ENCODE assay signal across 8 mouse cellular contexts in genomic region chr2:131063404-131063864, GRCm38 (mm10). TPM values are rescaled to one million over a fixed set of nuclear protein-coding genes. Genes with fewer than 3 reads are reported as not detected.
DNase-seq lines count a peak whose midpoint lies in the region; ATAC-seq and TF ChIP-seq lines count a peak whose summit lies in the region.

Gene Adam33 (minus strand): TSS chr2:131063814.

- peaks cover 21% of the 10 kb centered on the region for H3K4me1 ChIP-seq in E14TG2a.4 (replicated peaks; ENCODE audit: low read depth, low read length)
- no peaks in the 10 kb centered on the region for H3K4me1 ChIP-seq in forebrain, embryonic 11.5 days (replicated peaks; ENCODE audit: control insufficient read depth, insufficient read depth, low read length)
- H3K4me1 ChIP-seq in neural tube, embryonic 11.5 days (ENCODE audit: control insufficient read depth, insufficient read depth, low read length): peaks cover 3% of the 10 kb centered on the region; the same call in 1 of the 2 replicates

- H3K27ac ChIP-seq in gastrocnemius, adult 2 months: peak within 1 kb of the TSS; percentile 57
- H3K27ac ChIP-seq in forebrain, embryonic 11.5 days (ENCODE audit: low read depth, low read length): no peak within 1 kb of the TSS
- no peak within 1 kb of the TSS for H3K27ac ChIP-seq in neural tube, embryonic 11.5 days (ENCODE audit: low read depth, low read length)

- intact Hi-C loops in gastrocnemius, adult 2 months (cut with DNase I): no loop called here

- 2% methylated on average over 21 of the region's 27 CpGs for WGBS in forebrain, embryonic 11.5 days
- 9% methylated on average over 24 of the region's 27 CpGs for WGBS in large intestine, adult 2 months
- 4% methylated on average over 25 of the region's 27 CpGs for WGBS in neural tube, embryonic 11.5 days

- H3K36me3 ChIP-seq in E14TG2a.4 (ENCODE audit: insufficient read depth, low read length): no peaks in the 10 kb centered on the region
- no peaks in the 10 kb centered on the region for H3K36me3 ChIP-seq in forebrain, embryonic 11.5 days (ENCODE audit: control insufficient read depth, insufficient read depth, low read length)
- no peaks in the 10 kb centered on the region for H3K36me3 ChIP-seq in neural tube, embryonic 11.5 days (ENCODE audit: control insufficient read depth, insufficient read depth, low read length)

- H3K4me2 ChIP-seq in forebrain, embryonic 11.5 days (ENCODE audit: low read depth, low read length, severe bottlenecking): peak within 1 kb of the TSS; percentile 38
- peak within 1 kb of the TSS; percentile 33 for H3K4me2 ChIP-seq in neural tube, embryonic 11.5 days (ENCODE audit: low read depth)

- peaks cover 3% of the 10 kb centered on the region; the same call in 1 of the 2 replicates for H3K9me3 ChIP-seq in E14TG2a.4 (ENCODE audit: low read length)
- H3K9me3 ChIP-seq in forebrain, embryonic 11.5 days (ENCODE audit: control insufficient read depth, low read length): no peaks in the 10 kb centered on the region
- no peaks in the 10 kb centered on the region for H3K9me3 ChIP-seq in neural tube, embryonic 11.5 days (ENCODE audit: control insufficient read depth, low read length)

- no peak for ATAC-seq in forebrain, embryonic 11.5 days (replicated peaks; ENCODE audit: low FRiP score)
- ATAC-seq in neural tube, embryonic 11.5 days (ENCODE audit: insufficient read depth, low FRiP score, low TSS enrichment): no peak
- no peak for ATAC-seq in frontal cortex, adult (ENCODE audit: low TSS enrichment)

- H3K9ac ChIP-seq in forebrain, embryonic 11.5 days (ENCODE audit: low read length): no peak within 1 kb of the TSS
- H3K9ac ChIP-seq in neural tube, embryonic 11.5 days (ENCODE audit: low read length): 0 out of 2 replicates have a peak within 1 kb of the TSS, but pooled peaks have one; percentile 18

- peak within 1 kb of the TSS; percentile 62 for H3K4me3 ChIP-seq in gastrocnemius, adult 2 months
- peak within 1 kb of the TSS; percentile 63 for H3K4me3 ChIP-seq in E14TG2a.4 (replicated peaks; ENCODE audit: low read length)
- H3K4me3 ChIP-seq in forebrain, embryonic 11.5 days (ENCODE audit: low read depth, low read length): peak within 1 kb of the TSS; percentile 1; the same call in 1 of the 2 replicates
- H3K4me3 ChIP-seq in neural tube, embryonic 11.5 days (ENCODE audit: low read depth, low read length): 0 out of 2 replicates have a peak within 1 kb of the TSS, but pooled peaks have one; percentile 14

- TF ChIP-seq CTCF in gastrocnemius, adult 2 months (IDR thresholded peaks at IDR 0.05): no peak
- no peak for TF ChIP-seq CTCF in E14TG2a.4 (conservative IDR thresholded peaks at IDR 0.05; ENCODE audit: low read length)

- peaks cover 71% of the 10 kb centered on the region for H3K27me3 ChIP-seq in E14TG2a.4 (ENCODE audit: insufficient read depth, low read length)
- peaks cover 6% of the 10 kb centered on the region; the same call in 1 of the 2 replicates for H3K27me3 ChIP-seq in forebrain, embryonic 11.5 days (ENCODE audit: control insufficient read depth, insufficient read depth, low read length)
- peaks cover 13% of the 10 kb centered on the region for H3K27me3 ChIP-seq in neural tube, embryonic 11.5 days (ENCODE audit: control insufficient read depth, insufficient read depth, low read length)

- DNase-seq in gastrocnemius, adult 2 months: peak; percentile 65
- DNase-seq in gastrocnemius, postnatal 25 days: no peak
- peak; percentile 53 for DNase-seq in forebrain, embryonic 11.5 days (ENCODE audit: low spot score)
- DNase-seq in large intestine, adult 2 months (ENCODE audit: low read depth, low spot score): no peak
- no peak for DNase-seq in neural tube, embryonic 11.5 days (ENCODE audit: low spot score)
- DNase-seq in layer of hippocampus, adult 8-10 months (ENCODE audit: low spot score in 2 of 2): no peak

RNA-seq across cellular contexts. Expression of gene Adam33, which starts in this region (rescaled TPM):
- 1 to 10 TPM; 2.5 TPM for total RNA-seq in gastrocnemius, adult 2 months (2021)
- total RNA-seq in gastrocnemius, postnatal 25 days (2021): 1 to 10 TPM; 1.7 to 4.7 TPM
- 0.36 and 0.95 TPM in 2 replicates for polyA plus RNA-seq in forebrain, embryonic 11.5 days (2014; fragmentation: Nextera tagmentation; extraction: Ambion mirVana)
- 16.3 and 22.0 TPM in 2 replicates for polyA plus RNA-seq in large intestine, adult 2 months (2012; rRNA removed)
- polyA plus RNA-seq in neural tube, embryonic 11.5 days (2014; fragmentation: Nextera tagmentation; extraction: Ambion mirVana): 0.37 and 0.72 TPM in 2 replicates
- 1 to 10 TPM in 2 of 4 experiments, under 1 TPM in 2; 0.62 to 1.4 (median 1.0) TPM for total RNA-seq in layer of hippocampus, adult 8-10 months (2022)

Comparison
In these comparisons a context has a peak if more than half of its experiments do, and no peak if none do; other contexts are left out.
1. Peak in DNase-seq, H3K4me3 ChIP-seq and H3K4me2 ChIP-seq in forebrain, embryonic 11.5 days; RNA of the gene not detected or under 1 TPM.
2. H3K4me3 ChIP-seq: peak in every context shown above with its lines; median percentile 63 in E14TG2a.4; 62 in gastrocnemius, adult 2 months; 14 in neural tube, embryonic 11.5 days; 1 in forebrain, embryonic 11.5 days.